Mouse (Mus musculus): ENCODE data around the gene D230025D16Rik.

DNA sequence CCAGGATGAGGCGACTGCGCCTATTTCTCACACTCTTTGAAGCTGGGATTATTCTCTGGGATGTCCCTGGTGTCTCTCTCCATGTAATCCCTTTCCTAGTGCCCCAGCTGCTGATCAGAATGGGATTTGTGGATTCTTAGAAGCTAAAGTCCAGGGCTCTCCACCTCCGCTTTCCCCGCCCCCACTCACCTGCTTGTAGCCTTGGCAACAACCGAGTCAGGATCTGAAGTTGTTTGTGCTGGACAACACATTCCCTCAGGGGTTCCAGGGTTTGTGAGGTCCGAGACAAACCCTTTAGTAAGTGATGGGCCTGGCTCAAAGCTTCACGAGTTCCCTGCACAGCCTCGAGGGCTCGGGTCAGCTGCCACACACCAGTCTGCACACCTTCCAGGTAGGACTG lies 69.8 kb downstream of the D230025D16Rik start:
- no peak for TF ChIP-seq MAFK (IDR thresholded peaks at IDR 0.05; ENCODE audit: insufficient read depth, low read depth, low read length)
- TF ChIP-seq HCFC1 (IDR thresholded peaks at IDR 0.05; ENCODE audit: borderline replicate concordance, insufficient read depth, low read length) = no peak

Data from ES-E14 (cell line).